Mouse (Mus musculus) ES-Bruce4 (cell line): ENCODE data around the gene Fadd.

Experiments used
- CTCF ChIP-seq: IDR thresholded peaks from one replicate; pipeline ENCODE4 v1.8.1; 2011; ENCODE audit warnings: low read depth, low read length
- EP300 ChIP-seq: IDR thresholded peaks from 2 replicates; pipeline ENCODE4 v1.6.1; 2011; ENCODE audit warnings: low read depth, low read length; ENCODE audit not compliant: insufficient read depth
- POLR2A ChIP-seq: IDR thresholded peaks from one replicate; pipeline ENCODE4 v1.8.1; 2011; ENCODE audit warnings: low read length; ENCODE audit not compliant: insufficient read depth

DNA sequence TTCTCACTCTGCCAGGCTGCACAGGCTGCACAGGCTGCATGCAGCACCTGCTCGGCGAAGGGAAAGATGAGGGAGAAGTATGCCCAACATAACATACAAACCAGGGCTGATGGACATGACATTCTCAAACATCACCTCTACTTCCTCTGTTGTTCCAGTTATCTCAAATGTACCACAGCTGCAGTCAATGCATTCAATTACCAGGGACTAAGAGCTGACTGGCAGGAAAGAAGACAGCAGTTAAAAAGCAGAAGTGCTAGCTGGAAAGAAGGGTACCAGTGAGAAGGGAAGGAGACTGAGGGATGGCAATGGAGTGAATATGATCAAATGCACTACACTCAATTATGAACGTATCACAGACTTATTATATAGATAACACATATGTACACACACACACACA, 45.9 kb downstream of the Fadd start:
- no peak for TF ChIP-seq EP300
- no peak for TF ChIP-seq CTCF
- TF ChIP-seq POLR2A, result no peak
